Mouse (Mus musculus): Measurements from ENCODE around the gene Ccdc87. TPM values are rescaled to one million over a fixed set of nuclear protein-coding genes. Genes with fewer than 3 reads are reported as not detected.

Gene Ccdc87
- total and polyA plus RNA-seq, 3 experiments = 0.05 TPM; not detected in 2

DNA sequence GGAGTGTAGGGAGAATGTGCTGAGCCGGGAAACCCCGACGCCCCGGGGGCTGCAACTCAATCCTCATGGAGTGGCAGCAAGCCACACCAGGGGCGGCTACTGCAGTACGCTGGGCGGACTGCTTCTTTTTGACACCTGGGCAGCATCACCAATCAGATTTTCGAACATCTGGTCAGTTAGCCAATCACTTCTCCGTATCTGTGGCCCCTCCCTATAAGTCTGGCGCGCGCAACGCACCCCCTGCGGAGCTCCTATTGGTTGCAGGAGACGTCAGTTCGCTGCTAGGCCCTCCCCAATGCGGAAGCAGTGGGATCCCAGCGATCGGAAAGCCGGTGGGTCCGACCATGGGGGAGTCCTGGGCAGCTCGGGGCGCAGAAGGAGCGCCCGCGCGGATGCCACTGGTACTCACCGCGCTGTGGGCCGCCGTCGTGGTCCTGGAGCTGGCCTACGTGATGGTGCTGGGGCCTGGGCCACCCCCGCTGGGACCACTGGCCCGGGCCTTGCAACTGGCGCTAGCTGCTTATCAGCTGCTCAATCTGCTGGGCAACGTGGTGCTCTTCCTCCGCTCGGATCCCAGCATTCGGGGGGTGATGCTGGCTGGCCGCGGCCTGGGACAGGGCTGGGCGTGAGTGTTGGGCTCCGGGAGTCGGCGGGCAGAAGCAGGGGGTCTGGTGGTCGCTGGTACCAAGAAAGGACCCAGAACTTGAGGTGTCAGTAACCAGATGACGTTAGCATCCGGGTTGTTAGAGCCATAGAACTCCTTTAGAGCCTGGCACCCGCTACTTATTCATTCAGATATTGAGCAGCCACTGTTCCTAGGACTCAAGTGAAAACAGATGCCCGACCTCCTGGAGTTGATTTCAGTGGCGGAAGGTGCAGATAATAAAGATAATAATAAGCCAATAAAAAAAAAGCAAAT is 39.5 kb downstream of the Ccdc87 start, which contains the start of gene Zdhhc24:
Gene Zdhhc24, plus strand, starts transcription at position 264 of the 919 bp plus-strand sequence.
- TF ChIP-seq TAL1 (conservative IDR thresholded peaks at IDR 0.05; ENCODE audit: low read depth, low read length) (no peak), GATA2 (IDR thresholded peaks at IDR 0.05; ENCODE audit: borderline replicate concordance, low read depth, low read length) (peak; percentile 100)
- ATAC-seq (ENCODE audit: extremely low read depth, insufficient number of reproducible peaks, low FRiP score, poor library complexity, severe bottlenecking) (peak; percentile 100), DNase-seq (ENCODE audit: low spot score) (peak; percentile 99)
- Histone ChIP-seq H3K4me1 (ENCODE audit: insufficient read depth, low read depth, low read length) (peaks cover 39% of the 10 kb centered on the region), H3K4me3 (ENCODE audit: low read depth, low read length) (peak within 1 kb of the TSS; percentile 98), H3K9me3 (replicated peaks) (no peaks in the 10 kb centered on the region), H3K27me3 (ENCODE audit: insufficient read depth, low read length) (peaks cover 22% of the 10 kb centered on the region), H3K36me3 (replicated peaks) (peaks cover 40% of the 10 kb centered on the region)

DNA sequence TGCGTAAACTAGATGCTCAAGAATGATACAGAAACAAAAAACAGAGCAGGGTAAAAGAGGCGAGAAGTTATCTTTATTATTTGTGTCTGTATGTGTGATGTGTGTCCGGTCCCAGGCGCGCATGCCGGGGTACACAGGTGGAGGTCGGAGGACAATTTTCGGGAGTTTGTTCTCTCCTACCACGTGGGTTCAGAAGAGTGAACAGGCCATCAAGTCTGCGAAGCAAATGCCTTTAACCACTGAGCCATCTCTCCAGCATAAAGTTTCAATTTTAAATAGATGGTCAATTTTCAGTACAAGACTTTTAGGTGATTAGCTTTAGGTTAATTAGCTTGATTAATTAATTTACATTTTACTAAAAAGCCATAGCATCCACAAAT is 40.1 kb downstream of the Ccdc87 start:
- DNase-seq (ENCODE audit: low spot score) = no peak
- peaks cover 19% of the 10 kb centered on the region for H3K27me3 ChIP-seq (ENCODE audit: insufficient read depth, low read length)
- peak overlapping the region; percentile 98 for H3K4me3 ChIP-seq (ENCODE audit: low read depth, low read length)
- TF ChIP-seq GATA1 (IDR thresholded peaks at IDR 0.05; ENCODE audit: borderline replicate concordance, low read length) = no peak
- TF ChIP-seq TAL1 (conservative IDR thresholded peaks at IDR 0.05; ENCODE audit: low read depth, low read length) = no peak
- TF ChIP-seq POLR2AphosphoS5 (IDR thresholded peaks at IDR 0.05; ENCODE audit: insufficient replicate concordance, low read depth, low read length) = no peak
- no peak for TF ChIP-seq GATA2 (IDR thresholded peaks at IDR 0.05; ENCODE audit: borderline replicate concordance, low read depth, low read length)
- TF ChIP-seq CTCF (IDR thresholded peaks at IDR 0.05; ENCODE audit: low read depth, low read length) = no peak
- H3K9me3 ChIP-seq (replicated peaks) = no peaks in the 10 kb centered on the region
- peaks cover 39% of the 10 kb centered on the region for H3K4me1 ChIP-seq (ENCODE audit: insufficient read depth, low read depth, low read length)
- ATAC-seq (ENCODE audit: extremely low read depth, insufficient number of reproducible peaks, low FRiP score, poor library complexity, severe bottlenecking) = no peak
- H3K36me3 ChIP-seq (replicated peaks) = peaks cover 47% of the 10 kb centered on the region

DNA sequence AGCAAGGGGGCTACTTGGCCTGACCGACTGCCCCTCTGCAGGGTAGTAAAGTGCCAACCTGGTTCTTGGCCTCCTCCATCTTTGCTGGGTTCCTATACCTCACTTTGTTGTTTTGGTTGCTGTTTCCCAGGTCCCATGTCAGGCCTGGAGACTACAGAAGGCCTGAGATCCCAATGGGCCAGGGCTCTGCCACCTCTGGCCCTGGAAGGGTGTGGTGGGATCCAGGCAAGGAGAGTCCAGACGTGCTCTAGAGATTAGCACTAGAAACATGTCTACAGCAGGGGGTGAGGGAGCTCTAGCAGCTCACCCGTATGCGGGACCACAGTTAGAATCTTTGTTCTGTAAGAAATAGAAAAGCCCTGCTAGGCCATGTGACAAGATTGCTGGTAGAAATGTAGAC is 44.8 kb downstream of the Ccdc87 start:
- H3K4me1 ChIP-seq (ENCODE audit: insufficient read depth, low read depth, low read length) = peaks cover 24% of the 10 kb centered on the region

DNA sequence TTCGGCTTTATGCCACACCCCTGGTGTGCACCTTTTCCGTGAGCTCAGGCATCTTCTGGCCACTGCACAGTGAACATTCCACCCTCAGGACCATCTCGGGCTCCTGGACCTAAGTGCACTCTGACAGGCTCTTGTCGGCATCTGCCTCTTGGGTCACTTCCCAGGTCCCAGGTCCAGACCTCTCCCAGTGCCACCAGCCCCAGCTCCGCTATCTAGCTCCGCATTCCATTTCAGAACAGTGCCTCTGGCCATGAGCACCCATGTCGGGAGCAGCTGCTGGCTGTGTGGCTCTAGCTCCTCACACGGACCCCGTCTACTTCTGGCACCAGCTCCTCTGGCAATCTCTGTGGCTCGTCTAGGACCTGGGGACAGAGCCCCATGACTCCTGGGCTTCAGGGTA is 50.6 kb downstream of the Ccdc87 start:
- Histone ChIP-seq H3K27me3 (ENCODE audit: insufficient read depth, low read length) (peaks cover 4% of the 10 kb centered on the region; the same call in 1 of the 2 replicates), H3K4me3 (ENCODE audit: low read depth, low read length) (no peak overlapping the region), H3K4me1 (ENCODE audit: insufficient read depth, low read depth, low read length) (peaks cover 19% of the 10 kb centered on the region), H3K36me3 (replicated peaks) (peaks cover 11% of the 10 kb centered on the region), H3K9me3 (replicated peaks) (no peaks in the 10 kb centered on the region)
- TF ChIP-seq TAL1 (conservative IDR thresholded peaks at IDR 0.05; ENCODE audit: low read depth, low read length) = no peak
- TF ChIP-seq GATA1 (IDR thresholded peaks at IDR 0.05; ENCODE audit: borderline replicate concordance, low read length) = no peak
- TF ChIP-seq GATA2 (IDR thresholded peaks at IDR 0.05; ENCODE audit: borderline replicate concordance, low read depth, low read length) = no peak
- TF ChIP-seq CTCF (IDR thresholded peaks at IDR 0.05; ENCODE audit: low read depth, low read length) = no peak
- TF ChIP-seq POLR2AphosphoS5 (IDR thresholded peaks at IDR 0.05; ENCODE audit: insufficient replicate concordance, low read depth, low read length) = no peak
- DNase-seq (ENCODE audit: low spot score) (no peak), ATAC-seq (ENCODE audit: extremely low read depth, insufficient number of reproducible peaks, low FRiP score, poor library complexity, severe bottlenecking) (no peak)

More for the DNA sequence above, 44.8 kb downstream of the Ccdc87 start:
- H3K4me3 ChIP-seq (ENCODE audit: low read depth, low read length) = no peak overlapping the region
- H3K9me3 ChIP-seq (replicated peaks) = no peaks in the 10 kb centered on the region
- H3K27me3 ChIP-seq (ENCODE audit: insufficient read depth, low read length) = no peaks in the 10 kb centered on the region
- peaks cover 59% of the 10 kb centered on the region for H3K36me3 ChIP-seq (replicated peaks)
- ATAC-seq (ENCODE audit: extremely low read depth, insufficient number of reproducible peaks, low FRiP score, poor library complexity, severe bottlenecking) (no peak), DNase-seq (ENCODE audit: low spot score) (no peak)
- no peak for TF ChIP-seq POLR2AphosphoS5 (IDR thresholded peaks at IDR 0.05; ENCODE audit: insufficient replicate concordance, low read depth, low read length)
- TF ChIP-seq CTCF (IDR thresholded peaks at IDR 0.05; ENCODE audit: low read depth, low read length) = no peak
- no peak for TF ChIP-seq TAL1 (conservative IDR thresholded peaks at IDR 0.05; ENCODE audit: low read depth, low read length)
- TF ChIP-seq GATA2 (IDR thresholded peaks at IDR 0.05; ENCODE audit: borderline replicate concordance, low read depth, low read length) = no peak
- TF ChIP-seq GATA1 (IDR thresholded peaks at IDR 0.05; ENCODE audit: borderline replicate concordance, low read length) = no peak

DNA sequence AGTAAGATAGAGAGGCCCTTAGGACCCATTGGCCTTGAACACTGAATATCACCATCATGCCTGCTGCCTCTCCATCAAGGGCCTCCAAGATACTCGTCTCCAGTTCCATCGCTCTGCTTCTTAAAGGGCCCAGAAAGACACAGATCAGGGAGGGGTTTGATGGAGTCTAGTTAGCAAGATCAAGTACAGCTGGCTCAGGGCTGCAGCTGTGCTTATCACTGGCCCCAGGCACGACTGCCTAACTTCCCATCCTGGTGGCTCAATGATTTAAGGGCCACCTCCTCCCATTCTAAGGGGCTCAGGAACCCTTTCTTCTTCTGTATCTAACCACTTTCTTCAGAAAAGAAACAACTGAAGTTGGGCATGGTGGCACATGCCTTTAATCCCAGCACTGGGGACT is 52.6 kb downstream of the Ccdc87 start:
- Histone ChIP-seq H3K9me3 (replicated peaks) (no peaks in the 10 kb centered on the region), H3K4me3 (ENCODE audit: low read depth, low read length) (no peak overlapping the region), H3K4me1 (ENCODE audit: insufficient read depth, low read depth, low read length) (peaks cover 19% of the 10 kb centered on the region), H3K27me3 (ENCODE audit: insufficient read depth, low read length) (peaks cover 4% of the 10 kb centered on the region; the same call in 1 of the 2 replicates), H3K36me3 (replicated peaks) (peaks cover 3% of the 10 kb centered on the region)
- TF ChIP-seq POLR2AphosphoS5 (IDR thresholded peaks at IDR 0.05; ENCODE audit: insufficient replicate concordance, low read depth, low read length) = no peak
- no peak for TF ChIP-seq GATA2 (IDR thresholded peaks at IDR 0.05; ENCODE audit: borderline replicate concordance, low read depth, low read length)
- no peak for TF ChIP-seq CTCF (IDR thresholded peaks at IDR 0.05; ENCODE audit: low read depth, low read length)
- peak; percentile 32; the same call in 1 of the 2 replicates for TF ChIP-seq TAL1 (conservative IDR thresholded peaks at IDR 0.05; ENCODE audit: low read depth, low read length)
- TF ChIP-seq GATA1 (IDR thresholded peaks at IDR 0.05; ENCODE audit: borderline replicate concordance, low read length) = no peak
- ATAC-seq (ENCODE audit: extremely low read depth, insufficient number of reproducible peaks, low FRiP score, poor library complexity, severe bottlenecking) (no peak), DNase-seq (ENCODE audit: low spot score) (no peak)

Other genes with a start within 250 kb of the Ccdc87 start
Only the 20 nearest of the 25 such genes appear.
- gene Gm960, start 140.7 kb upstream of the Ccdc87 start, total RNA-seq (2014; fragmentation: Nextera tagmentation) = not detected in 2 replicates
- gene Gm960, start 140.7 kb upstream of the Ccdc87 start, total RNA-seq (2017) = 0.46 and 0.93 TPM in 2 replicates
- 0.37 TPM in 1 of 2 replicates, not detected in the other for gene Gm960, start 140.7 kb upstream of the Ccdc87 start, polyA plus RNA-seq (2012)
- 0.30 and 2.9 TPM in 2 replicates for gene Sptbn2, start 128.2 kb upstream of the Ccdc87 start, total RNA-seq (2014; fragmentation: Nextera tagmentation)
- 0.12 and 0.16 TPM in 2 replicates for gene Sptbn2, start 128.2 kb upstream of the Ccdc87 start, total RNA-seq (2017)
- 0.17 and 0.21 TPM in 2 replicates for gene Sptbn2, start 128.2 kb upstream of the Ccdc87 start, polyA plus RNA-seq (2012)
- gene Rbm4b, start 82.9 kb upstream of the Ccdc87 start, total RNA-seq (2014; fragmentation: Nextera tagmentation) = 8.3 and 9.8 TPM in 2 replicates
- gene Rbm4b, start 82.9 kb upstream of the Ccdc87 start, total RNA-seq (2017) = 16.1 and 20.7 TPM in 2 replicates
- gene Rbm4b, start 82.9 kb upstream of the Ccdc87 start, polyA plus RNA-seq (2012) = 5.1 and 5.3 TPM in 2 replicates
- gene Rbm4, start 45.5 kb upstream of the Ccdc87 start, total RNA-seq (2014; fragmentation: Nextera tagmentation) = 50.8 and 72.4 TPM in 2 replicates
- 80.4 and 99.5 TPM in 2 replicates for gene Rbm4, start 45.5 kb upstream of the Ccdc87 start, total RNA-seq (2017)
- 3.6 and 19.9 TPM in 2 replicates for gene Rbm4, start 45.5 kb upstream of the Ccdc87 start, polyA plus RNA-seq (2012)
- 10.6 and 11.2 TPM in 2 replicates for gene Gm21992, start 27.8 kb upstream of the Ccdc87 start, total RNA-seq (2014; fragmentation: Nextera tagmentation)
- 32.1 and 40.1 TPM in 2 replicates for gene Gm21992, start 27.8 kb upstream of the Ccdc87 start, total RNA-seq (2017)
- gene Gm21992, start 27.8 kb upstream of the Ccdc87 start, polyA plus RNA-seq (2012) = 1.7 and 9.0 TPM in 2 replicates
- 70.3 and 82.1 TPM in 2 replicates for gene Rbm14, start 27.7 kb upstream of the Ccdc87 start, total RNA-seq (2014; fragmentation: Nextera tagmentation)
- 28.2 and 29.5 TPM in 2 replicates for gene Rbm14, start 27.7 kb upstream of the Ccdc87 start, total RNA-seq (2017)
- 38.6 and 55.3 TPM in 2 replicates for gene Rbm14, start 27.7 kb upstream of the Ccdc87 start, polyA plus RNA-seq (2012)
- 17.3 and 20.6 TPM in 2 replicates for gene Ccs, start within 50 bp of the Ccdc87 start, total RNA-seq (2014; fragmentation: Nextera tagmentation)
- 30.1 and 31.2 TPM in 2 replicates for gene Ccs, start within 50 bp of the Ccdc87 start, total RNA-seq (2017)
- gene Ccs, start within 50 bp of the Ccdc87 start, polyA plus RNA-seq (2012) = 61.4 and 69.4 TPM in 2 replicates
- gene Ctsf, start 15.8 kb downstream of the Ccdc87 start, total RNA-seq (2014; fragmentation: Nextera tagmentation) = not detected in 2 replicates
- gene Ctsf, start 15.8 kb downstream of the Ccdc87 start, total RNA-seq (2017) = 0.38 and 0.41 TPM in 2 replicates
- gene Ctsf, start 15.8 kb downstream of the Ccdc87 start, polyA plus RNA-seq (2012) = 0.05 TPM in 1 of 2 replicates, not detected in the other
- gene Actn3, start 38.5 kb downstream of the Ccdc87 start, total RNA-seq (2014; fragmentation: Nextera tagmentation) = not detected in 2 replicates
- 0.16 and 0.52 TPM in 2 replicates for gene Actn3, start 38.5 kb downstream of the Ccdc87 start, total RNA-seq (2017)
- 0.03 and 0.06 TPM in 2 replicates for gene Actn3, start 38.5 kb downstream of the Ccdc87 start, polyA plus RNA-seq (2012)
- 15.9 and 19.5 TPM in 2 replicates for gene Zdhhc24, start 39.3 kb downstream of the Ccdc87 start, total RNA-seq (2014; fragmentation: Nextera tagmentation)
- gene Zdhhc24, start 39.3 kb downstream of the Ccdc87 start, total RNA-seq (2017) = 13.9 and 15.7 TPM in 2 replicates
- 1.8 and 2.0 TPM in 2 replicates for gene Zdhhc24, start 39.3 kb downstream of the Ccdc87 start, polyA plus RNA-seq (2012)
- 5.2 and 5.5 TPM in 2 replicates for gene Bbs1, start 67.3 kb downstream of the Ccdc87 start, total RNA-seq (2014; fragmentation: Nextera tagmentation)
- 3.0 and 4.4 TPM in 2 replicates for gene Bbs1, start 67.3 kb downstream of the Ccdc87 start, total RNA-seq (2017)
- 5.6 and 8.7 TPM in 2 replicates for gene Bbs1, start 67.3 kb downstream of the Ccdc87 start, polyA plus RNA-seq (2012)
- gene Dpp3, start 88.9 kb downstream of the Ccdc87 start, total RNA-seq (2014; fragmentation: Nextera tagmentation) = 41.5 and 45.4 TPM in 2 replicates
- gene Dpp3, start 88.9 kb downstream of the Ccdc87 start, total RNA-seq (2017) = 47.3 and 54.2 TPM in 2 replicates
- 82.6 and 88.2 TPM in 2 replicates for gene Dpp3, start 88.9 kb downstream of the Ccdc87 start, polyA plus RNA-seq (2012)
- gene Peli3, start 103.8 kb downstream of the Ccdc87 start, total RNA-seq (2014; fragmentation: Nextera tagmentation) = not detected in 2 replicates
- 0.05 TPM in 1 of 2 replicates, not detected in the other for gene Peli3, start 103.8 kb downstream of the Ccdc87 start, total RNA-seq (2017)
- not detected in 2 replicates for gene Peli3, start 103.8 kb downstream of the Ccdc87 start, polyA plus RNA-seq (2012)
- gene Mrpl11, start 122.8 kb downstream of the Ccdc87 start, total RNA-seq (2014; fragmentation: Nextera tagmentation) = 15.4 and 16.2 TPM in 2 replicates
- 87.0 and 91.6 TPM in 2 replicates for gene Mrpl11, start 122.8 kb downstream of the Ccdc87 start, total RNA-seq (2017)
- 66.8 and 72.2 TPM in 2 replicates for gene Mrpl11, start 122.8 kb downstream of the Ccdc87 start, polyA plus RNA-seq (2012)
- 0.83 TPM in 1 of 2 replicates, not detected in the other for gene Npas4, start 150.9 kb downstream of the Ccdc87 start, total RNA-seq (2014; fragmentation: Nextera tagmentation)
- gene Npas4, start 150.9 kb downstream of the Ccdc87 start, total RNA-seq (2017) = 0.05 and 0.06 TPM in 2 replicates
- not detected in 2 replicates for gene Npas4, start 150.9 kb downstream of the Ccdc87 start, polyA plus RNA-seq (2012)
- 4.3 and 5.8 TPM in 2 replicates for gene Slc29a2, start 184.5 kb downstream of the Ccdc87 start, total RNA-seq (2014; fragmentation: Nextera tagmentation)
- gene Slc29a2, start 184.5 kb downstream of the Ccdc87 start, total RNA-seq (2017) = 1.7 and 1.8 TPM in 2 replicates
- 5.5 and 5.9 TPM in 2 replicates for gene Slc29a2, start 184.5 kb downstream of the Ccdc87 start, polyA plus RNA-seq (2012)
- 5.9 and 7.2 TPM in 2 replicates for gene B4gat1, start 199.5 kb downstream of the Ccdc87 start, total RNA-seq (2014; fragmentation: Nextera tagmentation)
- gene B4gat1, start 199.5 kb downstream of the Ccdc87 start, total RNA-seq (2017) = 1.7 and 3.4 TPM in 2 replicates
- gene B4gat1, start 199.5 kb downstream of the Ccdc87 start, polyA plus RNA-seq (2012) = 8.4 and 8.9 TPM in 2 replicates
- gene AC124502.3, start 199.5 kb downstream of the Ccdc87 start, total RNA-seq (2014; fragmentation: Nextera tagmentation) = 0.60 TPM in 1 of 2 replicates, not detected in the other
- gene AC124502.3, start 199.5 kb downstream of the Ccdc87 start, total RNA-seq (2017) = 4.6 and 6.6 TPM in 2 replicates
- 0.33 and 0.34 TPM in 2 replicates for gene AC124502.3, start 199.5 kb downstream of the Ccdc87 start, polyA plus RNA-seq (2012)
- gene Brms1, start 202.0 kb downstream of the Ccdc87 start, total RNA-seq (2014; fragmentation: Nextera tagmentation) = 10.8 and 15.4 TPM in 2 replicates
- 16.4 and 18.8 TPM in 2 replicates for gene Brms1, start 202.0 kb downstream of the Ccdc87 start, total RNA-seq (2017)
- 65.6 and 88.7 TPM in 2 replicates for gene Brms1, start 202.0 kb downstream of the Ccdc87 start, polyA plus RNA-seq (2012)
- 0.68 and 1.8 TPM in 2 replicates for gene Rin1, start 211.1 kb downstream of the Ccdc87 start, total RNA-seq (2014; fragmentation: Nextera tagmentation)
- 0.22 and 0.41 TPM in 2 replicates for gene Rin1, start 211.1 kb downstream of the Ccdc87 start, total RNA-seq (2017)
- 0.30 and 0.72 TPM in 2 replicates for gene Rin1, start 211.1 kb downstream of the Ccdc87 start, polyA plus RNA-seq (2012)

Measured in G1E (cell line).